Mouse (Mus musculus) megakaryocyte, embryonic 14.5 days (primary cell): ENCODE results near the gene Cadps.

ENCODE experiments used
- FLI1 ChIP-seq: IDR thresholded peaks from 2 replicates; pipeline ENCODE4 v1.6.1; 2012; ENCODE audit warnings: low read length, inconsistent platforms, mixed read lengths
- GATA1 ChIP-seq: IDR thresholded peaks from 3 replicates; pipeline ENCODE4 v1.6.1; 2012; ENCODE audit warnings: mixed read lengths, low read length, inconsistent platforms, borderline replicate concordance

DNA sequence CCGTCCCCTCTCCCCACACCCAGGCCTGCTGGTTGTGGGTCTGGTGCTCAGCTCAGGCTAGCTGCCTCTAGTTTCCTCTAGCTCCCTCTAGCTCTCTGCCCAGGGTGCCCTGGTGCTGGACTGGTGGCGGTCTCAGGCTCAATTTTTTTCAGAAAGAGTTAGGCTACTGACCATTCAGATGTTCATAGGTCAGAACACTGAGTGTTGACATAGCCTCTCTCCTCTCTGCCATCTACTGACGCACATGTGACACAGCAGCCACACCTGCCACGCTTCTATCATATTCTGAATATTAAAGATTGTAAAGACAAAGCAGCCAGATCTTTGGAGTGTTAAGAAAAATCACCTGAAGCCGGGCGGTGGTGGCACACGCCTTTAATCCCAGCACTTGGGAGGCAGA is 489.3 kb downstream of the Cadps start:
- TF ChIP-seq GATA1 (no peak), FLI1 (no peak)
